Mouse (Mus musculus) kidney, adult 9 months (tissue): ENCODE results near the gene Spry2.

ENCODE experiments used
- DNase-seq: peaks from one replicate; pipeline ENCODE4 v3.0.0; 2022

The Spry2 gene

GRCm38 (mm10) chr14:105892941-105893622, 3.5 kb downstream of the Spry2 start:
- no peak for DNase-seq

- DNase-seq = peak; percentile 45
These were observed 5.9 kb downstream of the Spry2 start for GRCm38 (mm10) chr14:105890516-105891231.

- no peak for DNase-seq
These were observed 9.8 kb downstream of the Spry2 start for GRCm38 (mm10) chr14:105886643-105887374.

- DNase-seq = no peak
These were observed 11.4 kb downstream of the Spry2 start for GRCm38 (mm10) chr14:105885249-105885648.

GRCm38 (mm10) chr14:105883215-105883614, 13.4 kb downstream of the Spry2 start:
- no peak for DNase-seq

- DNase-seq = no peak
These were observed 18.3 kb downstream of the Spry2 start for GRCm38 (mm10) chr14:105878359-105878758.

- no peak for DNase-seq
These were observed 20.2 kb downstream of the Spry2 start for GRCm38 (mm10) chr14:105876375-105876774.

- peak; percentile 43 for DNase-seq
These were observed 26.2 kb downstream of the Spry2 start for GRCm38 (mm10) chr14:105870370-105870936.

- no peak for DNase-seq
These were observed 31.2 kb downstream of the Spry2 start for GRCm38 (mm10) chr14:105865381-105865938.

GRCm38 (mm10) chr14:105862199-105862598, 34.4 kb downstream of the Spry2 start:
- no peak for DNase-seq

- DNase-seq = no peak
These were observed 35.7 kb downstream of the Spry2 start for GRCm38 (mm10) chr14:105860920-105861319.

GRCm38 (mm10) chr14:105860276-105860675, 36.3 kb downstream of the Spry2 start:
- DNase-seq = no peak

GRCm38 (mm10) chr14:105859876-105860275, 36.7 kb downstream of the Spry2 start:
- no peak for DNase-seq

GRCm38 (mm10) chr14:105859368-105859767, 37.3 kb downstream of the Spry2 start:
- DNase-seq = no peak

- DNase-seq = no peak
These were observed 37.7 kb downstream of the Spry2 start for GRCm38 (mm10) chr14:105858935-105859334.

GRCm38 (mm10) chr14:105851359-105852067, 45.1 kb downstream of the Spry2 start:
- DNase-seq = no peak
